Mouse (Mus musculus) 416B (cell line): ENCODE results near the gene Slc5a4b.
"Not testable (repeated sequence)": the region's sequence is repeated elsewhere in the genome, so short reads cannot be mapped to it uniquely, and the experiment has no call there.

ENCODE experiments used
- DNase-seq: peaks from one replicate; pipeline ENCODE4 v3.0.0; 2011; ENCODE audit warnings: low read depth

Slc5a4b gene

GRCm38 (mm10) chr10:76110861-76111260, at the start of gene Slc5a4b:
Slc5a4b (minus strand) TSS chr10:76110961.
- no peak for DNase-seq

- no peak for DNase-seq
These were observed 47.2 kb upstream of the Slc5a4b start for GRCm38 (mm10) chr10:76158009-76158408.

DNA sequence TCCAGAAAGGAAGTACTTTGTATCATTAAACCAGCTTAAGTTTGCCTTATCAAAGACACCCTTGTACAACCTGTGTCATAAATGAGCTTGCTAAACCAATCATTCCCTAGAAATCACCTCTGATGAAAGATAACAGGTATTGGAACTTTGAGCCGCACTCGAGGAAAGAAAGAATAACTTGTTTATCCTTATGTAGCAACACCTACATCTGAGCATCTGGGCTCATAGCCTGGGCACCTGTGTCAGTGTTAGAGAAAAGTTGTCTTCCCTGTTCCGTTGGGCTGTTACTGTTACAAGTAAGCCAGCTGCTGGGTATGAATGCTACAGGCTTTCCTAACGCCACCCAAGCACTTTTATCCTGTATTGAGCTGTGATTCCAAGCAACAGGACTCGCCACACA, 46.8 kb upstream of the Slc5a4b start:
- no peak for DNase-seq

DNA sequence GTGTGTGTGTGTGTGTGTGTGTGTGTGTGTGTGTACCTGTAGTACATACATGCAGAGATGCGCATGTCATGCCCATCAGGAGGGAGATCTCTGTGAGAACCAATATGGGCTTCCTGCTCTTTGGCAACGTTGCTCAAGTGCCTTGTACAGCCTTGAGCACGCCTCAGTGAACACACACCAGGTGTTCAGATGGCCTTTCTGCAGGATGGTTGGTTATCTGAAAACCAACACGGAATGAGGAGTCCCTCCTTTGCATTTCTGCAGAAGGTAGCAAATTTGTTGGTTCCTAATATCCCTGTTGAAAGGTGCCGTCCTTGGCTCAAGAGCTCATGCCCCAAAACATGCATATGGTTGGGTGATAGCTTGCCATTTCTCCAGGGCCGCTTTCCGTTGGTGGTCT, 45.1 kb upstream of the Slc5a4b start:
- DNase-seq = no peak

DNA sequence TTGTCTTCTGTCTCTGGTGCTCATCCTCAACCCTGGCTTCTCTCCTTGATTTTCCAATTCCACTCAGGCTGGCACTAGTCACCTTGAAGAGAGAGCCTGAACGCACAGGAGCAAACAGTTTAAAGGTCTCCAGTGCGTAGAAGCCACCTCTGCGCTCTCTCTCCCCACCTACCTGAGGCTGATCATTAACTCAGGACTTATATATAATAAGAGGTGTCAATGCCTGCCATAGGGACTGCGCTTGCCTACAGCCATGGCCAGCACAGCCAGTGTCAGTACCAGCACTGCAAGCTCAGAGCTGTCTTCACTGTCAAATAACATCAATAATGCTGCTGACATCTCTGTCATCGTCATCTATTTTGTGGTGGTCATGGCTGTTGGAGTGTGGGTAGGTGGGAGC, 36.5 kb upstream of the Slc5a4b start, which contains the start of gene Slc5a4a:
Gene Slc5a4a, plus strand, starts transcription at position 174 of the 400 bp plus-strand sequence.
- DNase-seq = no peak

- no peak for DNase-seq
These were observed 36.1 kb upstream of the Slc5a4b start for GRCm38 (mm10) chr10:76146846-76147245.

- no peak for DNase-seq
These were observed 25.6 kb upstream of the Slc5a4b start for GRCm38 (mm10) chr10:76136318-76136717.

- DNase-seq = no peak
These were observed 21.7 kb upstream of the Slc5a4b start for GRCm38 (mm10) chr10:76132506-76132905.

DNA sequence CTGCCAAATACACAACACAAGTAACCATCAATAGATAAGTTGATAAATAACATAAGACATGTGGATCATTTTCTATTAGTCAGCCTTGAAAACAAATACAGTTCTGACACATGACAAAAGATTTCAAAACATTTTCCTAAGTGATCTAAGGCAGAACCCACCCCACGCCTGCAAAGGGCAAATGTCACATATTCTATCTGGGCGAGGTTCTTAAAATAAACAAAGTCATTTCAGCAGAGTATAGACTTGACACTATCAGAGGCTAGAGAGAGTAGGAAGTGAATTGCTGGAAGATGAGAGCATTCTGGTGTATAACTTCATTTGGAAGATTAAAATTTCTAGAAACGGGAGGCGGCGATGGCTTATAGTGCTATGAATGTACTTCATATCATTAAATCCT, 10.7 kb upstream of the Slc5a4b start:
- no peak for DNase-seq

- DNase-seq = no peak
These were observed 9.5 kb upstream of the Slc5a4b start for GRCm38 (mm10) chr10:76120124-76120711.

DNA sequence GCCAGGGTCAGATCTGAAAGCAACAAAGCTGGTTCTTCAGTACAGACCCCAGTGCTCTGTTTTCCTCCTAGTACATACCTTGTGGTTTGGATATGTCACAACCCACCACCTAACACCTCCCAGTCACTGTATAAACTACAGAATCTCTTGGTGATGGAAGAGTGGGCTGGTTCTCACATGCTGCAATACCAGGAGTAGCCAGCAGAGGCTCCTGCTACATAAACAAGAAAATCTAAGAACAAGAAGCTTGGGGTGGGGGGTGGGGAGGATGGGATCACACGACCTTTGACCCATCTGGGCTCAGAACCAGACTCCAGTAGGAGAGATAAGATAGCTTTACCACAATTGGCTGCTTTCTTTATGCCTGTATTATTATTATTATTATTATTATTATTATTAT, 8.0 kb upstream of the Slc5a4b start:
- DNase-seq = peak; percentile 67

- peak; percentile 65 for DNase-seq
These were observed 7.2 kb upstream of the Slc5a4b start for GRCm38 (mm10) chr10:76117966-76118365.

GRCm38 (mm10) chr10:76097368-76097767, 13.4 kb downstream of the Slc5a4b start:
- DNase-seq = no peak

DNA sequence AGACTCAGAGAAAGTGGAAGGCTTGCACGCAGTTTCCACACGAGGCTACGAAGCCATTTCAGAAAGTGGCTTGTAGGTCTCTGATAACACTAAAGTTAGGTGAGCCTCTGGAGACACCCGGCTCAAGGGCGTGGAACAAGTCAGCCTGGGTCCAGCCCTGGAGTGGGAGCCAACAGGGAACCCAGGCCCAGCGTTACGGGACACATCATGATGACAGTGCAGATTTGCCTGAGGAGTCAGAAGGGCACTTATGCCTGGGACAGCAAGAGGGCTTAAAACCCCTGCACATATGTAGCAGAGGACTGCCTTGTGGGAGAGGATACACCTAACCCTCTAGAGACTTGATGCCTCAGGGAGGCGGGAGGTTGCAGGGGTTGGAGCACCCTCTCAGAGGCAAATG, 14.2 kb downstream of the Slc5a4b start:
- no peak for DNase-seq

DNA sequence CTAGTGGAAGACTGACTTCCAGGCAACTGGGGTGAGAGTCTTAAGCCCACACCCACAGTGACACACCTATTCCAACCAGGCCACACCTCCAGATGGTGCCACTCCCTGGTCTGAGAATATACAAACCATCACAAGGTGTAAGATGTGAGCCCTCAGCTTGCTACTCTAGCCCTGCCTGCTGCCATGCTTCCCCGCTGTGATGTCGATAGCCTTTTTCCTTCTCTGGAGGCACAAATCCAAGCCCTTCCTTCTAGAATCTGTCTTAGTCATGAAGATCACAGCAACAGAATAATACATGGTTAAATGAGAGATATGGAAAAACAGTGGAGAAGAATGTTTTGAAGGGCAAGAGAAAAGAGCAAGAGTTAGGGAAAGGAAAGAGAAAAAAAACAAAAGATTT, 33.8 kb downstream of the Slc5a4b start:
- DNase-seq = not testable (repeated sequence)

- peak; percentile 5 for DNase-seq
These were observed 38.7 kb downstream of the Slc5a4b start for GRCm38 (mm10) chr10:76072080-76072479.

GRCm38 (mm10) chr10:76067674-76068613, 42.8 kb downstream of the Slc5a4b start:
- no peak for DNase-seq

GRCm38 (mm10) chr10:76062439-76062838, 48.3 kb downstream of the Slc5a4b start:
- no peak for DNase-seq

DNA sequence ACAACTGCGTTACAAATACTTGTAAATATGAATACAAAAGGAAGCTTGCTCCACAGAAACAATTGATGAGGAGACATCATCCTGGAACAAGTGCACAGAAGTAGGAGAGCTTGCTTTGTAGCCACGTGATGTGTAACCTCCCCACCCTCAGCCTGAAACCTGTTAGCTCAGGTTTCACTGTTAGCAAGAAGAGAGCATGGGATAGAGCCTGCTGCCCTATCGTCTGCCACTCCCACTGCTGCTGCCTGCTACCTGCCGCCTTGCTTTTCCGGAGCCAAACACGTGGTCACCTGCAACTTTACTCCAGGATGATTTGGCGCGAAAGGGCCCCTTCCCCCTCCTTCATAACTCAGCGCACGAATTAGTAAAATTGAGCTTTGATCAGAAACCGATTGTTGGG, 58.9 kb downstream of the Slc5a4b start:
- no peak for DNase-seq

- DNase-seq = no peak
These were observed 61.8 kb downstream of the Slc5a4b start for GRCm38 (mm10) chr10:76048967-76049366.

DNA sequence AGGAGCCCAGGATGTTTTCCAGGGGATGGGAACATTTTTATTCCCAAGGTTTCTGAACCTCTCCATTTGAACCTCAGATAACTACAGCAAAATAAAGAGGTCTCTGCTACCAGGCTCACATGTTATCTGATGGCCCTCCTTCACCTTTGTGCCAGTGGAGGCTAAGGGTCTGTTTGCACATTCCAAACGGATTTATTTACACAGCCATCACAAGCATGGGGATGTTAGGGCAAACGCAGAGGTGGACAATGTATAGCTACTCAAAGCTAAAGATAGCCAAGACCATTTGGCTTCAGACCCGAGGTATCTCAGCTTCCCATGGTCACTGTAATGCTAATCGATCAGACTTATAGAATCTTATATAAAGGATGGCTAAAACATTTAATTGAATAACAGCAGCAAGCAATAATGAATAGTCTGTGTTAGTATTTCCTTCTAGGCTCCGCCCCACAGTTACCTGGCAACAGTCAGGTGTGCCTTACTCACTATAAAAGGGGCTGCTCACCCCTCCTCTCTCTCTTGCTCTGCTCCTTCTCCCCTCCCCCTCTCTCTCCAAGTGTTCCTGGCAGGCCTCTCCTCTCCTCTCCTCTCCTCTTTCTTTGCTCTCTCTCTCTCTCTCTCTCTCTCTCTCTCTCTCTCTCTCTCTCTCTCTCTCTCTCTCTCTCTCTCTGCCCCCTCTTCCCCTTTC, 63.4 kb downstream of the Slc5a4b start:
- no peak for DNase-seq

DNA sequence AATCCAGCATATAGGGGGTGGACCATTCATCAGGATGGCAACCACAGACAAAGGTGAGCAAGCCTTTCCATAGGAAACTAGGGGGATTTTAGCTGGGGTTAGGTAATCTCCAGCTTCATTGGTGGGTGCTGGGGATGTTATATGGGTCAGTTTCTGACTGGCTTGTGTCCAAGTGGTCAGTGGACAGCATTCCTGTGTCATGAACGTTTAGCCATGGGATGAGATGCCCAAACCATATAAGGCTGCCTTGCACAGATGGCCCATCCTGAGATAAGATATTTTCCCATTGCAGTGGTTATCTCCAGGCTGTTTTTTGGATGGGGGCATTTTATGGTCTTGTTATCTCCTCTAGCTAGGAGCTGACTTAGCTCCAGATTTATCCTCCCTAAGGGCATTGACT, 64.0 kb downstream of the Slc5a4b start:
- DNase-seq = no peak

GRCm38 (mm10) chr10:76045343-76045742, 65.4 kb downstream of the Slc5a4b start:
- DNase-seq = no peak
